Mouse (Mus musculus) large intestine, adult 2 months (tissue): ENCODE data around the gene Aifm1. TPM values are rescaled to one million over a fixed set of nuclear protein-coding genes. Genes with fewer than 3 reads are reported as not detected.

Experiments used
- DNase-seq: peaks from one replicate; pipeline ENCODE4 v3.0.0-alpha.2; 2012; ENCODE audit warnings: low read depth, low spot score
- WGBS: fragments of 180-500 bp; shearing (Covaris S2); methylation state at CpG from one replicate; pipeline ENCODE4 v1.1.7; 2018; 5-methylcytosine and 5-hydroxymethylcytosine counted together
- polyA plus RNA-seq: library from polyadenylated mRNA; depleted of rRNA; stranded (reverse); fragments of >200 nt; gene quantifications from 2 replicates; pipeline ENCODE4 v1.2.3, GENCODE M21; 2012; rRNA removed

The Aifm1 gene
- 26.1 and 27.1 TPM in 2 replicates for polyA plus RNA-seq

DNA sequence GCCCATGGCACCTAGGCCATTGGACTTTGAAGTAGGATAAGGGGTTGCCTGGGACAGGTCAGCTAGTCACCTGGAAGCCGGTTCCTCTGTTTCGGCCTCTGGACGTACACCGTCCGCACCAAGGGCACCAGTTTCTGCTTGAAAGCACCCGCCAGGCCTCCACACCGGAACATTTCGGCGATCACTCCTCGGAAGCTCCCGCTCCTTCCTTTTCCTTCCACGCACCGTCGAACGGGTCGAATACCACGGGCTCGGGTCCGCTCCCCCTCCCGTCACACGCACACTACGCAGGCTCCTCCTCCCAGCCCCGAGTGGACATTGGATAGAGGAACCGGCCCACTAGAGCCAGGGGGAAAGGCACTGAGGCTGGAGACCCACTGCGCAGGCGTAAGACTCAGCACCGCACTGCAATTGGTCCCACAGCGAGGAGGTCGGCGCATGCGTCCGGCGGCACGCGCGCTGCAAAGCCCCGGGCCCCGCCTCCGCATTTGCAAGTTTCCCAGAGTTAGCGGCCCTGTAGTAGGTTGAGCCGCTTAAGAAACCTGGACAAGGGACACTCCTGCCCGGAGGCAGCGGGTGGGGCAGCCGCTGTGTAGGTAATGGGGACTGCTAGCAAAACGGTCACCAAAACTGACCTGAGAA, at the start of gene Aifm1:
Aifm1 (minus strand) TSS at position 398 of the 642 bp plus-strand sequence.
- WGBS = 16% methylated on average over 45 of the region's 45 CpGs
- peak; percentile 68 for DNase-seq

DNA sequence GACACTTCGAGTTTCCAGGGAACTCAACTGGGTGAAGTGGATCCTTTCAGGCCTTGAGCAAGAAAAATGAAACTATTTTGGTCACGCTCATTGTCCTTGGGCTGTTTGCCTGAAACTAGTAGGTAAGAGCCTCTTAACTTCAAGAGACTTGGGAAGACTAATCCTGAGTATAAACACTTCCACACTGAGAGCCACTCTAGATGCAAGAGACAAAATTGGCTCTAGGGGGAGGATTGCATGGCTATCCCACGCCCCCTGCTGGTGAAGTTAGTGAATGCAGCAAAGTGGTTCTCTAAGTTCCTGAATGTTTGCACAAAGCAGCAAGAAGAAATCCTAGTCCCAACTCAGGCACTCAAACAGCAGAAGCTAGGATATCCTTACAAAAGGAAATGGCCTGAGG, 18.8 kb upstream of the Aifm1 start:
- DNase-seq = peak; percentile 19
- WGBS = 29% methylated on average over 3 of the region's 3 CpGs

DNA sequence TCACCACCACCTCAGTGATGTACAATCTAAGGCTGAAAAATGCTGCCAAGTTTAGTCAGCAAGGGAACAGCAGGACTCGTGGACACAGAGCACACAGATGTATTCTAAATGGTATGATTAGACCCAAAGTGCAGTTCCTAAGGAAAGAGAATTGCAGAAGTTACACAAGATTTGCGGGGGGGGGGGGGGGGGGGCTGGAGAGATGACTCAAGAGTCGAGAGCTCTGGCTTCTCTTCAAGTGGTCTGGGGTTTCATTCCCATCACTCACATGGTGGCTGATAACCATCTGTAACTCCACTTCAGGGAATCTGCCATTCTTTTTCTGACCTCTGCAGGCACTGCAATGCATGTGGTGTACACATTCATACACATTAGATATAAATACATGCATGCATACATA, 13.1 kb upstream of the Aifm1 start:
- WGBS = 51% methylated on average over 3 of the region's 3 CpGs
- no peak for DNase-seq

DNA sequence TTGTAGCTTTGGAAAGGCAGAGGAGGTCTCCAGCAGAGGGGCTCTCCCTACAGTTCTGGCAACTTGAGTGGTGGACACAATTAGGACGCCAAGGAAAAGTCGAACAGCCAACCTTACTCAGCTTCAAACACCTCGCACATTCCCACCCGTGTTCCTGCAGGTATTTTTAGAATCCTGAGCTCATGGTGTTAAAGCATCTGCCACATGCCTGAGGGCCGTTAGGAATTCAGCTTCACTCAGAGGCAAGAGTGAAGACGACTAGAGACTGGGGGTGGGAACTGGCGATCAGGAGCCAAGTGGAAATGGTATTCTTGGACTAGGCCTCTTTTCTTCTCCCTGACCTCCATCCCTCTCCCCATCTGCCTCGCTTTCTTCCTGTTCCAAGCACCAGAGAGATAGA, 12.5 kb upstream of the Aifm1 start:
- no peak for DNase-seq
- 66% methylated on average over 8 of the region's 8 CpGs for WGBS

DNA sequence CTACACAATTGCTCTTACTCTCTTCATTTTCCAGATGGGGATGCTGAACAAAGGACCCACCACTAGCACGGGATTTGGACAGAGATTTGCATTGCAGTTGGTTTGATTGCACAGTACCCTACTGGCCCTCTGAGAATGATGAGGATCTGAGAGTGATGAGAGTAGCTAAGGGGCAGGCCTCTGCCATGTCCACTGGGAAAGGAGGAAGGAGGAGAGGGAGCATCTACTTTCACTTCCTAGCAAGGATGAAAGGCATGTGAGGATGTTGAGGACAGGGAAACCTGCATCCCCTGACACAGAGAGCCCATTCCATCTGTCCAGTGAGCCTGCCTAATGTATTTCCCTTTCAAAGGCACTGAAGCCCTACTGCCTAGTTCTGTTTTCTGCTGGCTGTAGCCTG, 12.0 kb upstream of the Aifm1 start:
- no peak for DNase-seq
- WGBS = 65% methylated on average over 1 of the region's 1 CpGs

DNA sequence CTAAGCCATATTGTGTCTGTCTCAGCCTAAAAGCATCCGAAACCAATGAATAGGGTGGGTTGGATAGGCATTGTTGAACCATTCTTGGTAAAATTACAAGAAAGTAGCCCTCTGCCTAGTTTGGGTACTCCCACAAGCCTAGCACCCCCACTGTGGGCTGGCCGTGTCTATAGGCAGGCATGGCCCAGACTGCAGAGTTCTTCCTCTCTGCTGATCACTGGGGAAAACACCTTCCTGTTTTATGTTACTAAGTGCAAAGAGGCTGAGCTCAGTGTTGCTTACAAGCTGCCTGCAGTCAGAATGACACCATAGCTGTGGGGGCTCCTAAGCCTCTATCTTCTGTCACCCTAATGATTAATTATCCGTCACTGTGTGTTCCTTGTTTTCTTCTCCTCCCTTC, 10.1 kb upstream of the Aifm1 start:
- 72% methylated on average over 3 of the region's 3 CpGs for WGBS
- no peak for DNase-seq

DNA sequence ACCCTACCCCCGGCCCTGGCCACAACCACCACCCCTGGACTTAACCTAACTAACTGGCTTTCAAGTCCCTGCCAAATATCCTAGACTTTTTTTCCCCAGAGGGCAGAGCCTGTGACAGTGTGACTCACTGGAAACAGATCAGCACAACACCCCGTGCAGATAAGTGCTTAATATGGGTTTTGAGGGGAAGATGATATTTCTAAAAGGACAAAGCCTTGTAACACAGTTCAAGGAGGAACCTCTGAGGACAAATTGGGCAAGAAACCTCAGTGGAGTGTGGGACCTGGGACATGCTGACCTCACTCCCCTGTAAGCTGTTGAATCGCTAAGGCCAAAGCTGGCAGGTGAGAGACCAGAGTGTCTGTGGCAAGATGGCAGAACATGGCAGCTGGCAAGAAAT, 8.3 kb upstream of the Aifm1 start:
- 72% methylated on average over 3 of the region's 3 CpGs for WGBS
- DNase-seq = no peak

DNA sequence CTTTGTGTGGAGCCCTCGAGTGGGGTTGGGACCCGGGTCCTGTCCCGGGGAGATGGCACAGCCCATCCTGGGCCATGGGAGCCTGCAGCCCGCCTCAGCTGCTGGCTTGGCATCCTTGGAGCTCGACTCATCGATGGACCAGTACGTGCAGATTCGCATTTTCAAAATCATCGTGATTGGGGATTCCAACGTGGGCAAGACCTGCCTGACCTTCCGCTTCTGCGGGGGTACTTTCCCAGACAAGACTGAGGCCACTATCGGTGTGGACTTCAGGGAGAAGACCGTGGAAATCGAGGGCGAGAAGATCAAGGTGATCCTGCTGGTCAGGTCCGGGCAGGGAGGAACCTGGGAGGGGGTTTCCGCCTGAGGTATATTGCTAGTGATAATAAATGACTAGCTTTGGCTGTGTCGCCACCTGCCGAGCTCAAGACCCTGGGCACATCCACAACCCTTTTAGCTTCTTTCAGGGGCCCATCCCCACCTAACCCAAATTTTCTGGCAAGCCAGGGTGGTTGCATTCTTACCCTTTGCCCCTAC, 6.3 kb upstream of the Aifm1 start:
- DNase-seq = no peak

DNA sequence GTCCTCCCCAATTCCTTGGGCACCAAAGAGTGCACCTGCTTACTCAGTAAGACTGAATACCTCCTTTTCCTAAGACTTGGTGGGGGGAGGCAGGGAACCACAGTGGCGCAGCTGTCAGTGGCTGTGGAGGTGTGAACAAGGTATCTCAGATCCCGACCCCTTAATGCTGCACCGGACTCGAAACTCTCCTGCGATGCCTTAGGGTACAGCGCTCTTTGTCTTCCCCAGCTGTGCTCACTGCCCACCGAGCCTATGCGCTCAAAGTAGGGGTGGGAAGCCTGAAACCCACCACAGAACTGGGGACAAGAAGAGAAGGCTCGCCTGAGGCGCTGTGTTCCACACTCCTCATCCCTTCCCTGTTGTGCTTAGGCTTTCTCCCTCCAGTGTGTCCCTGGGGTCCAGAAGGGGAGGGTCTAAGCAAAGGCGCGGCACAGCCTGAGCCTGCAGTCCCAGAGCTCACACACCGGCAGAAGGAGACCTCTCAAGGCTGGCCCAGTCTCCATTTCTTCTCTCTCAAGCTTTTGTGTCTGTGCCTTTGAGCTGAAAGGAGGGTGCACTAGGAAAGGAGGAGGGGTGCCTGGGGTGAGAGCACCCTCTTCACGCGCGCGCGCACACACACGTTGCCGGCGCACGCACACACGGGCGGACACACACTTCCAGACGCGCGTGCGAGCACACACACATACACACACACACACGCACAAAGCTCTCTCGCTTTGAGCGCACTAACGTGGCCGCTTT, 5.6 kb upstream of the Aifm1 start, which contains the start of gene Rab33a:
Rab33a (plus strand) TSS at position 478 of the 741 bp plus-strand sequence.
- no peak for DNase-seq

More for the DNA sequence above, 6.3 kb upstream of the Aifm1 start:
- WGBS = 16% methylated on average over 20 of the region's 20 CpGs

DNA sequence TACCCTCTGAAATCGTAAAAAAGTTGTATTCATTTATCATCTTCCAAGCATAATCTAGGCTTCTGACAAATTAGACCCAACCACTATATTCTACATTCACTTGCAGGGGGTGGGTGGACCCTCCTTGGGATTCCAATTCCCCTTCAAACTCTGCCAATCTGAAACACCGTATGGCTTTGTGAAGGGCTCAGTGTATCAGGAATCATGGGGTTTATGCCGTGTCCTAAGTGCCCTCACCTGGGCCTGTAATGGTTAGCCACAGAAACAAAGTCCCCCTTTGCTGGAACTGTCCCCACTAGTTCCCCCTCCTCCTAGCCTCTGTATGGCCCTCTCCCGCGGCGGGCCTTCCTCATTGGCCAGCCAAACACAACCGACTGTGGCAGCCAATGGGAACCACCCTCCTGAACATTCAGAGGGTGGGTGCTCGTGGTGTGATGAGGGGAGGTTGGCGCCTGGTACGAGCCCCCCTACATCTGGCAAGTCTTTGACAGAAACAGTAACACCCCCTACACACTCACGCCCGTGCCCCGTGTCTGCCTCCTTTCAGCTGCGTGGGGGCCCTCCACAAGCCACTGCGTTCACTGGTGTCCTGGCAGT, 4.9 kb upstream of the Aifm1 start:
- DNase-seq = no peak
- 56% methylated on average over 15 of the region's 15 CpGs for WGBS

More for the DNA sequence above, 5.6 kb upstream of the Aifm1 start, which contains the start of gene Rab33a:
- WGBS = 26% methylated on average over 33 of the region's 33 CpGs

DNA sequence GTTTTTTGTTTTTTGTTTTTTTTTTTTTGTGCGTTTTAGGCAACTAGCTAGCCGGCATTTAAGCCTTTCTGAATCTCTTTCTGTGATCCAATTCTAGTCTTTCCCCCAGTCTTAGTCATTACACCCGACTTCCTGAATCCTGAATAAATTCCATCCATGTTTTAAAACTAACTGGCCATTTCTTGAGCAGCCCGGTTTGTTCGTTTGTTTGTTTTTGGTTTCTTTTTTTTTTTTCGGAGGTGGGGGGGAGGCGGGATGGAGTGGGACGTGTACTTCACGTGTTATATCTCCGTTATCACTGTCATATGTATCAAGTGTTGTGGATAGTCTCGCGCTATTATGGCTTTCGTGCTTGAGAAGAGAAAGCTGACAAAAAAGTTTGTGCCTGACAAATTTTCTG, 461 bp upstream of the Aifm1 start:
- 20% methylated on average over 13 of the region's 13 CpGs for WGBS
- DNase-seq = no peak

DNA sequence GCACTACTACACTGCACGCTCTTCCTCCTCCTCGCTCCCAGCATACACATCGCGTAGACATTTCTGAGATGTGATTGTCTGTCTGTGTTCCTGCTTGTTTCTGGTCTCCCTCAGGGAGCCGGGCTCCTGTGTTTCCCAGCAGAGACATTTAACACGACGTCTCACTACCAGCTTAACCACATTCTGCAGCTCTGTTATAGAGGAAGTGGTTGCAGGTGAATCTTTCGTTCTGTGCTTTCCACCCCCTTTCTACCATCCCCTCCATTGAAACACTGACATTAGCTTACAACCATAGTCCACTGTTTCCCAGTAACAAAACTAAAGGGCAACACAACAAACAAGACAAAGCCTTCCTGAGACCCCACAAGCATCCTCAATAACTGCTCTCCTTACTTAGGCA, 19.6 kb downstream of the Aifm1 start:
- no peak for DNase-seq
- WGBS = 90% methylated on average over 8 of the region's 8 CpGs

DNA sequence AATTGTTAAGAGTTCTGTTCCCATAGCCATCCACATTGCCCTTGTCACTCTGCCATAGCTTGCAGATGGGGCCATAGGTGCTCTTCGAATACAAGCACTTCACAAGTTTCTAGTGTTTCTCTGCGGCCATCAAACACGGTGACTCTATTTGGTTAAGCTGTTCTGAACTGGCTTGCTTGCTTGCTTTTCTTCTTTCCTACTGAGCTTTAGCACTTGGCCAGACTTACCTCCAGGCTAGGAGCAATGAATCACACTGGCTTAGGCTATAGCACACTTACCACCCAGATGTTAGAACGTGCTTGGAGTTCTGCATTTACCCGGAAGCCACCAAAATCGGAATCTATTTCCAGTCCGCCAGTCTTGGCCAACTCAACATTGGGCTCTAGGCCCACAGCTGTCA, 31.7 kb downstream of the Aifm1 start:
- no peak for DNase-seq
- WGBS = 86% methylated on average over 7 of the region's 7 CpGs

DNA sequence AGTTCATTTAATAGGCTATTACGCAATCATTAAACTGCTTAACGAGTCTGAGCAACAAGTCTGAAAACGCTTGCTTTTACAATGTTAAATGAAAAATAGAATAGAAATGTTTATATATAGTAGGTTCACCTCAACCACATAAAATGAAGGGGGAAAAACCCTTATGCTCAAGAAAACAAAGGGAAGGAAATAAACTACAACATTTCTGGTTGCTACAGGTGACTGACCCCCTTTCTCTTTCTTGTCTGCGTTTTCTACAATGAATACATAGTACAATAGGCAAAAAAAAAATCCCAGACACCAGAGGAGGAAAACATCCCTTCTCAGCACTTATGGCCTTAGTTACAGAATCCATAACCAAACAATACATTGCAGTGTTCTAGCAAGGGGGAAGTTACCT, 32.3 kb downstream of the Aifm1 start:
- no peak for DNase-seq
- WGBS = 62% methylated on average over 4 of the region's 4 CpGs

DNA sequence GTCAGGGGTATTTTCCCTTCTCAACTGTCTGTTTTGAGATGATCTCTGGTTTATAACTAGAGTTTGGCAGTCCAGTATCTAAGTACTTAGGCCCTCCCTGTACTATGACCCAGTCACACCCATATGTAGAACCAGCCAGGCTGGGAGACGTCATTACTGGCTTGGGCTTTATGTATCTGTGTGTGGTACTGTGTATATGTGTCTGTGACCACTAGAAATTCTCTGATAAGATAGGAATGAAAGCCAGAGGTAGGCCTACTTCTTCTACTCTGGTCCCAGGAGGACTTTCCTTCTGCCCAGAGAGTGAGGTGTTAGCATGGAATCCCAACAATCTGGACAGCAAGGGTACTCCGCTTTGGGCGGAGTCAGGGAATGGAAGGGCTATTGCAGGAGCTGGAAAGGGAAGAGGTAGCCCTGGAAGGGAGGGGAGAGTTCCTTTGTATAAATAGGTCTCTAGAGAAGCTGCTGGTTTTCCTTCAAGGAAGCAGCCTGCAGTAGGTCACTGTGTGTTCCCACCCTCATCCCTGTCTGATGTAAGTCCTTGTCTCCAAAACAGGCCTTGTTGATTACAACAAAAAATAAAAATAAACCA, 45.9 kb downstream of the Aifm1 start:
- WGBS = 32% methylated on average over 3 of the region's 3 CpGs
- DNase-seq = no peak

DNA sequence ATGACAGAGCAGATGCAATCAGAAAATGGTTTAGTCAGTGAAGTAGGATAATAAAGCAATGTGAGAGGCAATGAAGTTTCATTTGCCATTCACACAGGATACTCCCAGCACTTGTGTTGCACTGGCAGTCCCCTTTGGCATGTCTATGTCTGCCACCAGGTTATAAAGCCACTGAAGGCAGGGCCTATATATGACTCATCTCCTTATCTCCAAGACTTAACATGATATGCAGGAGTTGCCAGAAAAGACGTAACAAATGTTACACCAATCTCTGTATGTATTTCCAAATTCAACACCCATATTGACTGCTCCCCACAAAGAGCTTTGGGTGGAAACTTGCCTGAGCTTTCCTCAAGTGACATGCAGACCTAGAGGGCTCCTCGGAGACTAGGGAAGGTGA, 47.2 kb downstream of the Aifm1 start:
- WGBS = 49% methylated on average over 2 of the region's 2 CpGs
- no peak for DNase-seq

DNA sequence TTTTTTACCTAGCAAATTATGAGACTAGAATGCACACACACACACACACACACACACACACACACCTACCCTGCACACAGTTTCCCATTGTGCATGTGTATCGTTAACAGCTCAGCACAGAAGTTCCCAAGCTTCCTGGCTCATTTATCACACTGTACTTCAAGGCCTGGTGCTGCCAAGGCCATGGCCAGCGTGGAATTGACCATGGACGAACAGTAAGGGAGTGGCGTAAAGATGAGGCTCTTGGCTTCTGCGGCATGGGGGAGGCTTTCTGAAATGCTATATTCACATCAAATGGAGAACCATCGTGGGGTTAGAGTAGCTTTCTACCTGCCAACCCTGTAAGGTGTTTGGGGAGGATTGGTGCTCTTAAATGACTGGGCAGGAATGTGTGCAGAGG, 48.9 kb downstream of the Aifm1 start:
- WGBS = 91% methylated on average over 6 of the region's 6 CpGs
- DNase-seq = no peak

DNA sequence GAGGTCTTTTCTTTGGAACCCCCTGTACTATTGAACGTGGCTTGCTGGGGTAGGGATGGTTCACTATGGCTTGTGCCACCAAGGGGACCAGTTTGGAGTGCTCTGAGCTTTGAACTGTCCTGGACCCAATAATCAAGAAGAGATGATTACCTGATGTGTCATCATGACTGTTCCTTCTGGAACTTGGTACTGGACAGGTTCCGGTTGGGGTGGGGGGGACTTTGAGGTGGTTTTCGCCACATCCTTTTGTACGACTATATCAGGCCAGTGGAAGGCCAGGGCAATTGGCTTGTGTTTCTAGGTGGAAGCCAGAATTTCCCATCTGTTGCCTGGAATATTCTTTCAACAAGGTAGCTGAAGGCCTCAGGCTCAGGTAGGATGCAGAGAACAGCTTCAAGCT, 49.7 kb downstream of the Aifm1 start:
- WGBS = 83% methylated on average over 4 of the region's 4 CpGs
- DNase-seq = no peak

DNA sequence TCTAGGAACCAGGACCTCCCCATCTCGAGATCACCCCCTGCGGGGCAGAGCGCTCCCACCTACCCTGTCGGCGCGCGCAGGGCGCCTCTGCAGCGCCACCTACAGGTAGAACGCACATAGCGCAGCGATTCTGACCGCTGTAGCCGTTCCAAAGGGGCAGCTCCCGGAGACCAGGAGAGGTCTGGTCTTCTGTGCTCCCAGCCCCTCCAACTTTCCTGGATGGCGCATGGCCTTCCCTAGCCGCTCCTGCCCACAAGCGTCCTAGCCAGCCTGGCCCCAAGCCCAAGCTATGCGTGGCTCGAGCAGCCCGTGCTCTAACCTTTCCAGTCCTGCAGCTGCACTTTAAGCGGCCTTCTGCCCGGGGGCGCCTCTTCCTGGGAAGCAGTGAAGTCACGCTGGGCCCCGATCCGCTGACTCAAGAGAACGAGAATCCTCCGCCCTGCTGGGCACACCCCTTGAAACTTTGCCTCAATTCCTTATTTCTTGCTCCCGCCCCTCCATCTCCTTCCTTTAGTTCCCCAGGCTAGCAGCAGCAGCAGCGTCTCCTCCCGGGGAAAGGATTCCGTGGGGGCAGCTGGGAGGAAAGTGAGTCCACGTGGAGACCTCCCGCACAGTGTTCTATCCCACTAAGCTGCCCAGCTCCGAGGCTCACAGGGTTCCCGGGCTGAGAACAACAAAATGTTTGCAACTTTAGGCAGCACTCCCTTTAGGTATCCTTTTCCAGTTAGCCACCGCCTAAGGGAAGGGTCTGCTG, 50.4 kb downstream of the Aifm1 start, which contains the start of gene Elf4:
Elf4 (minus strand) TSS at position 379 of the 754 bp plus-strand sequence.
- WGBS = 16% methylated on average over 38 of the region's 38 CpGs
- no peak for DNase-seq
